Mouse (Mus musculus) embryonic facial prominence, embryonic 13.5 days (tissue): Measurements from ENCODE around the gene Btaf1. TPM values are rescaled to one million over a fixed set of nuclear protein-coding genes. Genes with fewer than 3 reads are reported as not detected.

ENCODE experiments used
- ATAC-seq: fragments of 200-750 bp; cut with Nextera tagmentation; 2 replicates; pipeline ENCODE4 v1.8.0; 2017; ENCODE audit warnings: low read depth; ENCODE audit not compliant: insufficient number of reproducible peaks, insufficient read depth, low FRiP score, low TSS enrichment
- H3K27ac ChIP-seq: fragments of 300-500 bp; sonication (generic); 2 replicates; pipeline ENCODE4 v1.5.1; 2015; ENCODE audit warnings: moderate library complexity, mild to moderate bottlenecking, inconsistent platforms
- H3K27me3 ChIP-seq: fragments of 300-500 bp; sonication (generic); 2 replicates; pipeline ENCODE4 v1.6.1; 2015; ENCODE audit warnings: mild to moderate bottlenecking, inconsistent platforms
- H3K36me3 ChIP-seq: fragments of 300-500 bp; sonication (generic); 2 replicates; pipeline ENCODE4 v1.6.1; 2015; ENCODE audit warnings: mild to moderate bottlenecking, inconsistent platforms
- H3K4me1 ChIP-seq: fragments of 300-500 bp; sonication (generic); 2 replicates; pipeline ENCODE4 v1.6.1; 2015; ENCODE audit warnings: inconsistent platforms
- H3K4me2 ChIP-seq: fragments of 300-500 bp; sonication (generic); 2 replicates; pipeline ENCODE4 v1.6.1; 2015; ENCODE audit warnings: moderate library complexity, mild to moderate bottlenecking, inconsistent platforms
- H3K4me3 ChIP-seq: fragments of 300-500 bp; sonication (generic); 2 replicates; pipeline ENCODE4 v1.5.1; 2015; ENCODE audit warnings: mild to moderate bottlenecking, inconsistent platforms
- H3K9ac ChIP-seq: fragments of 300-500 bp; sonication (generic); 2 replicates; pipeline ENCODE4 v1.6.1; 2015; ENCODE audit warnings: mild to moderate bottlenecking, inconsistent platforms
- H3K9me3 ChIP-seq: fragments of 300-500 bp; sonication (generic); 2 replicates; pipeline ENCODE4 v1.6.1; 2016; ENCODE audit warnings: inconsistent platforms
- WGBS: fragments of 180-500 bp; shearing (Covaris S2); methylation state at CpG from one replicate; pipeline ENCODE4 v1.1.7; 2015; ENCODE audit warnings: mixed read lengths; 5-methylcytosine and 5-hydroxymethylcytosine counted together
- polyA plus RNA-seq: library from polyadenylated mRNA; unstranded; fragments of >200 nt; fragmentation: Nextera tagmentation; extraction: Ambion mirVana; gene quantifications from 2 replicates; pipeline ENCODE4 v1.2.1, GENCODE M21; 2015

The Btaf1 gene
- polyA plus RNA-seq, 1 experiment from 2014 or later, result 10.6 TPM

DNA sequence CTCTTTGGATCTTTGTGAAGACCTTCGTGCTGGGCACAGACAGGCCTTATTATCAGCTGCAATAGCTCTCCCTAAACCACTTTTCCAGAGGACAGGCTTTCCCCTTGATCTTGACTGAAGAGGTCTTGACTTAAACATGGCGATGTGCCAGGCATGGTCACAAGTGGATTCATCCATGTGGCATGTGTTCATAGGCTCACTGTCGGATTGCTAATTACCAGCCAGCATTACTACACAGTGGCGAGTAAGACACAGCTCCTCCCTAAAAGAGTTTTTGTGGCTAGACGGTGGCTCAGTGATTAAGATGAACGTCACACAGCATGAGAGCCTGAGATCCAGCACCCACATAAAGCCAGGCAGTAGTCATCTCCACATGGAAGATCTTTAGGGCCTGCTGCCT is 103.9 kb downstream of the Btaf1 start:
- WGBS, result 83% methylated on average over 6 of the region's 6 CpGs

GRCm38 (mm10) chr19:37031446-37031845 is 105.6 kb downstream of the Btaf1 start:
- Histone ChIP-seq H3K27ac (no peak overlapping the region), H3K4me3 (no peak overlapping the region), H3K27me3 (no peaks in the 10 kb centered on the region), H3K9ac (no peak overlapping the region), H3K4me2 (no peak overlapping the region), H3K4me1 (no peaks in the 10 kb centered on the region), H3K36me3 (no peaks in the 10 kb centered on the region), H3K9me3 (no peaks in the 10 kb centered on the region)
- no peak for ATAC-seq
- WGBS, result 88% methylated on average over 5 of the region's 5 CpGs

More for the DNA sequence above, 103.9 kb downstream of the Btaf1 start:
- no peaks in the 10 kb centered on the region for H3K27me3 ChIP-seq
- no peak for ATAC-seq
- no peaks in the 10 kb centered on the region for H3K36me3 ChIP-seq
- no peak overlapping the region for H3K27ac ChIP-seq
- H3K4me2 ChIP-seq, result no peak overlapping the region
- H3K4me1 ChIP-seq, result 0 out of 2 replicates have a peak, but pooled peaks cover 4% of the 10 kb centered on the region
- H3K9ac ChIP-seq, result no peak overlapping the region
- no peak overlapping the region for H3K4me3 ChIP-seq
- no peaks in the 10 kb centered on the region for H3K9me3 ChIP-seq

DNA sequence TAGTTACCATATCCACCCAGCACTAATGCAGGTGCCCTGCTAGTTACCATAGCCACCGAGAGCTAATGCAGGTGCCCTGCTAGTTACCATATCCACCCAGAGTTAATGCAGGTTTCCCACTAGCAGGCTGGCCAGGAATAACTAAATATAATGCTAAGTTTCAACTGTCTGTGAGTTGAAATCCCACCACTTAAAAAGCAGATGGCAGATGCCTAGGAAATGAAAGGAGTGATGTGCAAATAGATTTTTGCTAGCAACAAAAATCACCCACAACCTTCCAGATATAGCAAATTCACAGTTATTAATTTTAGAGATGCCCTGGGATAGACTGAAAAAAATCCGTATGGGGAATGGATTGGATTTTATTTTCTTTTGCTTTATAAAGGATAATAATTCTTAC is 106.5 kb downstream of the Btaf1 start:
- no peak overlapping the region for H3K27ac ChIP-seq

DNA sequence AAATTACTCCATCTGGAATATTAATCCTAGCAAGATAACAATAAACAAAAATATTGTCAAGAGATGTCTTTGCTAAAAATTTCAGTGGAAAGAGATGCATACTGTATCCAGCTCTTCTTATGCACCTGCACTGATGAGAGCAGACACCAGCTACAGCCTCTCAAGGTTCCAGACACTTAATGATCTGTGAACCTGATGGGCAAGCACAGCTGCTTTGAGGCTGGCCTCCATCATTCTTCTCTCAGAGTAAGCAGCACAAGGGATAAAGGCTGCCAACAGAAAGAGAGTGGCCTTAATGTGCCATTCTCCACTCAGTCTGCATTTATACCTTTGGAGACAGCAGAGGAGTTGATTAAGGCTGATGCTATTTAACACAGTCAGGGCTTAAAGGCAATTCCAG is 115.0 kb downstream of the Btaf1 start:
- Histone ChIP-seq H3K4me3 (no peak overlapping the region), H3K9me3 (no peaks in the 10 kb centered on the region), H3K27me3 (no peaks in the 10 kb centered on the region), H3K4me2 (no peak overlapping the region), H3K4me1 (no peaks in the 10 kb centered on the region), H3K36me3 (no peaks in the 10 kb centered on the region), H3K9ac (no peak overlapping the region), H3K27ac (no peak overlapping the region)
- no peak for ATAC-seq

More for the DNA sequence above, 106.5 kb downstream of the Btaf1 start:
- Histone ChIP-seq H3K36me3 (no peaks in the 10 kb centered on the region), H3K4me3 (no peak overlapping the region), H3K9ac (no peak overlapping the region), H3K9me3 (no peaks in the 10 kb centered on the region), H3K27me3 (no peaks in the 10 kb centered on the region), H3K4me2 (no peak overlapping the region), H3K4me1 (no peaks in the 10 kb centered on the region)
- WGBS, result 79% methylated on average over 2 of the region's 2 CpGs
- ATAC-seq, result no peak

- no peak overlapping the region for H3K27ac ChIP-seq
- H3K4me1 ChIP-seq, result no peaks in the 10 kb centered on the region
- no peak overlapping the region for H3K9ac ChIP-seq
- no peak overlapping the region for H3K4me3 ChIP-seq
- H3K4me2 ChIP-seq, result no peak overlapping the region
- no peaks in the 10 kb centered on the region for H3K9me3 ChIP-seq
- ATAC-seq, result no peak
- 88% methylated on average over 10 of the region's 10 CpGs for WGBS
- H3K27me3 ChIP-seq, result no peaks in the 10 kb centered on the region
- H3K36me3 ChIP-seq, result no peaks in the 10 kb centered on the region
Measured at GRCm38 (mm10) chr19:37044431-37044830, 118.6 kb downstream of the Btaf1 start.

DNA sequence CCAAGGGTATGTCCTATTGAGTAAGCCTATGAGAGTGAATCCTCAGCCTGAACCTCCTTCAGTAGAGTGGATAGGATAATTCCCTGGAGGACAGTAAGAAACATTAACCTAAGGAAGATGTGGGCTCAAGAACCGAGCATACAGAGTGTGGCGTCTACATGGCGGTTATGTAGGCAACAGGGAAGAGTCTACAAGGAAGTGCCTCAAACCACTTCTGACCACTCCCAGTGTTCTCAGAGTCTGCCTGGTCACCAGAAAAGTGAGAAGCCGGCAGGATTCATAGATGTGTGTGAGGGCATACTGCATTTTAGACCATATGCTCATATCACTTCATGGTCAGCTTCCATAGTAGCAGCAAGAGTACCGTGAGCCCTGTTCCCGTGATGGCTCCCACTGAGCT is 122.6 kb downstream of the Btaf1 start:
- no peaks in the 10 kb centered on the region for H3K27me3 ChIP-seq
- no peak overlapping the region for H3K4me3 ChIP-seq
- H3K27ac ChIP-seq, result no peak overlapping the region
- no peaks in the 10 kb centered on the region for H3K4me1 ChIP-seq
- no peak for ATAC-seq
- no peak overlapping the region for H3K4me2 ChIP-seq
- WGBS, result 86% methylated on average over 6 of the region's 6 CpGs
- no peaks in the 10 kb centered on the region for H3K9me3 ChIP-seq
- no peak overlapping the region for H3K9ac ChIP-seq
- no peaks in the 10 kb centered on the region for H3K36me3 ChIP-seq

DNA sequence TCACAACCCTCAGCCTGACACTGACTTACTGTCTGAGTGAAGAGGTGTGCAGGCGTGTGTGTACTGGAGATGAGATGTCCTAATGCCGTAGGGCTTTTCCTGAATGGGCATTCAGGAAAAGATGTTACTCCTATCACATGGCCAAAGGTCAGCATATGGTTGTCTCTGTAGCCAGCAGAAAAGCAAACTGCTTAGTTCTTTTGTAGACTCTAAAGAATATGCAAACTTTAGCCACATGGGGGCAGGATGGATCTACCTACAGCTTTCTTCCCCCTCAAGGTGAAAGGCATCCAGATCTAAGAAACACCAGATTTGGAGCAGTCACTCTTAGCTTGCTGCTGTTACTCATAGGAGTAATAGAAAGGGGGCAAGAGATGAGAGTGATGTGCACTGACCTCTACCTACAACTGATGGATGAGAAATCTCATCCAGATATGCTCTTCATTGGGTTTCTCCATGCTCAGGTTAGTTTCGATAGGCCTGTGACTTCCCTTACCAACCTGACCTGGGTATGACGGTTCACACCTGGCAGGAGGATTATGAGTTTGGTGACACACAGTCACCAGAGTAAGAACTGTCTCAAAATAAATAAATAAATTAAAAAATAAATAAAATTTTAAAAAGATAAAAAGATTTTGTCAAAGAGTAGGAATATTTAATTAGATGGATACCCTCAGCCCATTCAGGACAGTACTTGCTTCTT is 124.9 kb downstream of the Btaf1 start:
- H3K9ac ChIP-seq, result no peak overlapping the region
- no peak overlapping the region for H3K4me2 ChIP-seq
- no peak; the same call in 1 of the 2 replicates for ATAC-seq
- WGBS, result 66% methylated on average over 4 of the region's 4 CpGs
- H3K4me3 ChIP-seq, result no peak overlapping the region
- no peaks in the 10 kb centered on the region for H3K27me3 ChIP-seq
- no peak overlapping the region for H3K27ac ChIP-seq
- no peaks in the 10 kb centered on the region for H3K4me1 ChIP-seq
- H3K9me3 ChIP-seq, result no peaks in the 10 kb centered on the region
- no peaks in the 10 kb centered on the region for H3K36me3 ChIP-seq

DNA sequence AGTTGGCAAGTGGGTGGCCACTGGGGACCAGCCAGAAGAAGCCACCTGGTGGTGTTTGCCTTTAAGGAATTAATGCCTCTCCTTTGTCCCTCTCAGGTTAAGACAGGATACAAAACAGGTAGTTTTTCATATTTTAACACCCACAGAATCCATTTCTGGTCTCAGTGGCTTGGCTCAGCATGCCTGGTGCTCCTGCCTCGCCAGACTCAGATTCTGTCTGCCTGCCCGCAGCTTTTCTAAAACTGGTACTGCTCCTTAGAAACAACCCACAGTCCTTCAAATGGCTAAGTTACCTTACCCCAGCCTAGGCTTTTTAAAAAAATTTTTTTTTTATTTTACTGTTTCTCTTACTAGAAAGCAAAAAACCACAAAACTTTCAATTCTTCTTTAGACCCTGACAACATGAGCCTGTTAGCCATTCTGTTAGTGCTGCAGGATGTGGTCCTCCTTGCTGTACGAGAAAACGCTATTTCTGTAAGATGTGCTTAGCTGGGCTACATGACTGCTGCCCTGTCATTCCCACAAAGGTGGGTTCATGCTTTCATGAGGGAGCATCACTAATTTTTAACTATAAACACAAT is 130.2 kb downstream of the Btaf1 start:
- Histone ChIP-seq H3K4me1 (no peaks in the 10 kb centered on the region), H3K27ac (no peak overlapping the region), H3K4me2 (no peak overlapping the region), H3K27me3 (no peaks in the 10 kb centered on the region), H3K9ac (no peak overlapping the region), H3K9me3 (no peaks in the 10 kb centered on the region), H3K36me3 (no peaks in the 10 kb centered on the region), H3K4me3 (no peak overlapping the region)
- ATAC-seq, result no peak
- WGBS, result 75% methylated on average over 4 of the region's 4 CpGs

DNA sequence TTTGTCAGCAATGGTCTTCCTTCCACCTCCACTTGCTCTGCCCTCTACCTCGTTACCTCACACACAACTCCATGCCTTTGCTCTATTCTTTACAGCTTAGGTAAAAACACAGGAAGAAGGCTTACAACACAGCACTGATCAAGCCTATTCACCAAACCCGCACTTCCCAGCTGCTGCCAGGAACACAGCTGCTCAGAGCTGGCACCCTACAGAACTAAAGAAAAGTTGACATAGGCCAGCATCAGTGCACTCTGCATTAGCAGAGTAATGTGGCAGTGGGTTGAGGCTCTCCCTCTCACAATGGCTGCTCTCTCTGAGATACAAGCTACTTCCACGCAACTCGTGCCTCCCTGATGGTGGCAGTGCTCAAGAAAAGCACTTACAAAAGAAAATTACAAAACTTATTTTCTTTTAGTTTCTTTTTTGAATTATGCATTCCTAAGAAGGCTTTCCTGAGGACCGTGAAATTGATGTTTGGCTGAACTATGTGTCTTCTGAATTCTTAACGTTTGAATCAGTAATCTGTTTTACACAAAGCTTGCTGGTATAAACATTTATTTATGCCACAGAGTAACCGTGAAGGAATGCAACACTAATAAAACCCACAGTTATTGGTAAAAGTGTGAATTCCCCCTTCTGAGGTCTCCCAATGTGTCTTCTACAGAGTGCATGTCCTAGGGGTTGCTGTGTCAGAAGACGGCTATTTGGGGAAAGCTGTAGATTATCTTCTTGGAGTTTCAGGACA is 131.5 kb downstream of the Btaf1 start:
- Histone ChIP-seq H3K4me2 (no peak overlapping the region), H3K4me3 (no peak overlapping the region), H3K27ac (no peak overlapping the region), H3K4me1 (no peaks in the 10 kb centered on the region), H3K36me3 (no peaks in the 10 kb centered on the region), H3K27me3 (no peaks in the 10 kb centered on the region), H3K9ac (no peak overlapping the region), H3K9me3 (no peaks in the 10 kb centered on the region)
- 63% methylated on average over 8 of the region's 8 CpGs for WGBS
- ATAC-seq, result no peak

- Histone ChIP-seq H3K27ac (no peak overlapping the region), H3K27me3 (no peaks in the 10 kb centered on the region), H3K4me3 (no peak overlapping the region), H3K4me1 (no peaks in the 10 kb centered on the region), H3K9me3 (no peaks in the 10 kb centered on the region), H3K4me2 (no peak overlapping the region), H3K9ac (no peak overlapping the region), H3K36me3 (no peaks in the 10 kb centered on the region)
- 40% methylated on average over 2 of the region's 2 CpGs for WGBS
- no peak for ATAC-seq
Measured at GRCm38 (mm10) chr19:37059623-37060022, 133.7 kb downstream of the Btaf1 start.

DNA sequence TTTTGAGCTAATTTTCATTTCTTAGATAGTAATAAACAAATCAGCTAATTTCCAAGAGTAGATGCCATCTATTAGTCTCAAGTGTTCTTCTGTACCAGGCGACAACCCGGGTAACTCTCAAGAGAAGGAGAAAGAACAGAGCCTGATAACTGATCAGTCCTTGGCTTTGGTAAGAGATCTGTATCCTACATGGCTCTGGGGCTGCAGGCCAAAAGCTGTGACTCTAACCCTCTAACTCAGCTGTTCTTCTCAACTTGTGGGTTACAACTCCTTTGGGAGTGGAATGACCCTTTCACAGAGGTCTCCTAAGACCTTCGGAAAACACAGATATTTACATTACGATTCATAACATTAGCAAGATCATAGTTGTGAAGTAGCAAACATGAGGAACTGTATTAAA is 134.2 kb downstream of the Btaf1 start:
- no peak overlapping the region for H3K4me2 ChIP-seq
- WGBS, result 82% methylated on average over 4 of the region's 4 CpGs
- H3K36me3 ChIP-seq, result no peaks in the 10 kb centered on the region
- H3K4me1 ChIP-seq, result no peaks in the 10 kb centered on the region
- no peak for ATAC-seq
- H3K27me3 ChIP-seq, result no peaks in the 10 kb centered on the region
- H3K9me3 ChIP-seq, result no peaks in the 10 kb centered on the region
- no peak overlapping the region for H3K4me3 ChIP-seq
- H3K27ac ChIP-seq, result no peak overlapping the region
- no peak overlapping the region for H3K9ac ChIP-seq
